Mouse (Mus musculus) B cell, adult (primary cell): ENCODE data around the gene Enam. TPM values are rescaled to one million over a fixed set of nuclear protein-coding genes. Genes with fewer than 3 reads are reported as not detected.

Experiments used
- total RNA-seq: library from RNA; stranded (reverse); gene quantifications from 4 replicates; pipeline ENCODE4 v1.2.4, GENCODE M21; 2023; ENCODE audit not compliant: inconsistent age

Enam gene
- total RNA-seq: not detected in 4 replicates

GRCm38 (mm10) chr5:88487675-88488074 is at the start of gene Enam:
Gene Enam, plus strand, starts transcription at chr5:88487975.

DNA sequence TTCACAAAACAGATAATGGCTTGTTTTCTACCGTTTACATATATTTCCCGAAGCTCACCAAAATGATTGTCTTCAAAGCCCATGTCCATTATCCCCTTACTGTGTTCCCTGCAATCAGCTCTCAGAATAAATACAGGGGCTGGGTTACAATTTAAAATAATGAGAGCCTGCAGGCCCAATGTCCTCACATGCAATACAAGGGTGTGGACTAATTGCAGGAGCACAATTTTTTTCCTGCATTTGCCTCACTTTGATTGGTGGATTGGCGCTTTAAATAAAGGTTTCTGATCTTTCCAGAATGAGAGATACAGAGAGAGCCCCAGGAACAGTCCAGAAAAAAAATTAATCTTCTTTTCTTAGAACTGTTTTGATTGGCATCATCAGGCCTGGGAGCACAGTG is 32.1 kb upstream of the Enam start, which contains the start of gene Ambn:
Ambn (plus strand) TSS at position 301 of the 400 bp plus-strand sequence.

GRCm38 (mm10) chr5:88527657-88528056 is 39.9 kb downstream of the Enam start, which contains the start of gene Jchain:
Gene Jchain, minus strand, starts transcription at chr5:88527891.

GRCm38 (mm10) chr5:88554086-88554886 is 66.5 kb downstream of the Enam start, which contains the start of gene Utp3:
Gene Utp3, plus strand, starts transcription at chr5:88554462.

Other genes starting within 250 kb of the Enam start
- not detected in 4 replicates for gene Gm7714, start 219.1 kb upstream of the Enam start, total RNA-seq
- gene Prol1, start 170.7 kb upstream of the Enam start, total RNA-seq: not detected in 4 replicates
- not detected in 4 replicates for gene Amtn, start 111.9 kb upstream of the Enam start, total RNA-seq
- gene Ambn, start 32.0 kb upstream of the Enam start, total RNA-seq: not detected in 4 replicates
- gene Jchain, start 39.9 kb downstream of the Enam start, total RNA-seq: 115 to 167 TPM (median 137 TPM) in 4 replicates
- 34.1 to 35.3 TPM (median 34.7 TPM) in 4 replicates for gene Utp3, start 66.5 kb downstream of the Enam start, total RNA-seq
- gene Rufy3, start 77.1 kb downstream of the Enam start, total RNA-seq: 24.5 to 32.9 TPM (median 30.3 TPM) in 4 replicates
- 43.9 to 51.5 TPM (median 44.9 TPM) in 4 replicates for gene Grsf1, start 188.2 kb downstream of the Enam start, total RNA-seq
- 20.5 to 23.3 TPM (median 21.4 TPM) in 4 replicates for gene Mob1b, start 232.9 kb downstream of the Enam start, total RNA-seq